Mouse (Mus musculus) lung, postnatal 0 days (tissue): ENCODE results near the gene Chil1.

Experiments used
- CTCF ChIP-seq: IDR thresholded peaks from 2 replicates; pipeline ENCODE4 v1.5.1; 2016; ENCODE audit warnings: antibody characterized with exemption, mild to moderate bottlenecking
- EP300 ChIP-seq: IDR thresholded peaks from 2 replicates; pipeline ENCODE4 v1.6.1; 2016; ENCODE audit warnings: antibody characterized with exemption, mild to moderate bottlenecking, control low read depth

- TF ChIP-seq CTCF = no peak
- no peak for TF ChIP-seq EP300
Observed at GRCm38 (mm10) chr1:134211631-134212030, 29.7 kb downstream of the Chil1 start.
